Mouse (Mus musculus): ENCODE results near the gene Phc3.

- TF ChIP-seq CTCF (IDR thresholded peaks at IDR 0.05; ENCODE audit: low read depth) (no peak; the same call in 1 of the 2 replicates), EP300 (IDR thresholded peaks at IDR 0.05; ENCODE audit: low read depth) (no peak)
These were observed 26.9 kb upstream of the Phc3 start for GRCm38 (mm10) chr3:30995899-30996687.

Data from liver, embryonic 14.5 days (tissue).